Mouse (Mus musculus) heart, embryonic 11.5 days (tissue): Measurements from ENCODE around the gene Ankrd12. TPM values are rescaled to one million over a fixed set of nuclear protein-coding genes. Genes with fewer than 3 reads are reported as not detected.

Experiments
- ATAC-seq: fragments of 200-750 bp; cut with Nextera tagmentation; replicated peaks from 2 replicates; pipeline ENCODE4 v1.8.0; 2017; ENCODE audit warnings: moderate library complexity; ENCODE audit not compliant: insufficient number of reproducible peaks, low FRiP score, low TSS enrichment
- H3K27ac ChIP-seq: fragments of 300-500 bp; sonication (generic); 2 replicates; pipeline ENCODE4 v1.5.1; 2014; ENCODE audit warnings: mild to moderate bottlenecking, low read depth, low read length
- H3K27me3 ChIP-seq: fragments of 300-500 bp; sonication (generic); 2 replicates; pipeline ENCODE4 v1.6.1; 2014; ENCODE audit warnings: mild to moderate bottlenecking, low read length, mixed read lengths; ENCODE audit not compliant: control insufficient read depth, insufficient read depth
- H3K36me3 ChIP-seq: fragments of 300-500 bp; sonication (generic); 2 replicates; pipeline ENCODE4 v1.6.1; 2014; ENCODE audit warnings: mild to moderate bottlenecking, low read length, moderate library complexity, mixed read lengths; ENCODE audit not compliant: control insufficient read depth, insufficient read depth
- H3K4me1 ChIP-seq: fragments of 300-500 bp; sonication (generic); 2 replicates; pipeline ENCODE4 v1.6.1; 2014; ENCODE audit warnings: low read length; ENCODE audit not compliant: control insufficient read depth, insufficient read depth
- H3K4me2 ChIP-seq: fragments of 300-500 bp; sonication (generic); 2 replicates; pipeline ENCODE4 v1.6.1; 2014; ENCODE audit warnings: mild to moderate bottlenecking, moderate library complexity
- H3K4me3 ChIP-seq: fragments of 300-500 bp; sonication (generic); 2 replicates; pipeline ENCODE4 v1.5.1; 2014; ENCODE audit warnings: low read depth, low read length
- H3K9ac ChIP-seq: fragments of 300-500 bp; sonication (generic); 2 replicates; pipeline ENCODE4 v1.6.1; 2014; ENCODE audit warnings: mild to moderate bottlenecking, low read depth, low read length, moderate library complexity
- H3K9me3 ChIP-seq: fragments of 300-500 bp; sonication (generic); replicated peaks from 2 replicates; pipeline ENCODE4 v1.6.1; 2016; ENCODE audit warnings: low read length; ENCODE audit not compliant: control insufficient read depth
- WGBS: fragments of 180-500 bp; shearing (Covaris S2); extraction: QIAGEN DNeasy Blood & Tissue Kit; methylation state at CpG from one replicate; pipeline ENCODE4 v1.1.7; 2014; ENCODE audit not compliant: insufficient replicate concordance; 5-methylcytosine and 5-hydroxymethylcytosine counted together
- polyA plus RNA-seq: library from polyadenylated mRNA; unstranded; fragments of >200 nt; fragmentation: Nextera tagmentation; extraction: Ambion mirVana; gene quantifications from 2 replicates; pipeline ENCODE4 v1.2.1, GENCODE M21; 2014

Ankrd12 gene
- polyA plus RNA-seq, 1 experiment from 2014 or later = 17.7 TPM

DNA sequence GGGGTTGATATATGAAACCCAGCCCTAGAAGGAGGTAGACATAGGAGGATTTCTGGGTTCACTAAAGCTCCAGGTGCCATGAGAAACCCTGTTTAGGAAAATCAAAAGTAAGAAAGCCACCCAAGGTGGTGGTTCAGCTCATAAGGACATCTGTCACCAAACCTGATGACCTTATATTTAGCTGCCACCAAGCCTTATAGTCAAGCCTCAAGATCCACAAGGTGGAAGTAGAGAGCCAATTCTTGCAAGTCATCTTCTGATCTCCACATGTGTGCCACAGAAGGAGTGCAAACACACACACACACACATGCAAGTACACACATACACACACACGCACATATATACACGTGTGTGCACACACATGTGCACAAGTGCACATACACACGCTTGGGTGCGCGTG is 124.8 kb downstream of the Ankrd12 start:
- ATAC-seq = no peak
- H3K36me3 ChIP-seq = no peaks in the 10 kb centered on the region
- H3K4me3 ChIP-seq = no peak overlapping the region
- H3K9ac ChIP-seq = no peak overlapping the region
- H3K9me3 ChIP-seq = no peaks in the 10 kb centered on the region
- no peaks in the 10 kb centered on the region for H3K27me3 ChIP-seq
- no peak overlapping the region for H3K4me2 ChIP-seq
- no peak overlapping the region for H3K27ac ChIP-seq
- peaks cover 15% of the 10 kb centered on the region for H3K4me1 ChIP-seq
- 82% methylated on average over 5 of the region's 5 CpGs for WGBS

DNA sequence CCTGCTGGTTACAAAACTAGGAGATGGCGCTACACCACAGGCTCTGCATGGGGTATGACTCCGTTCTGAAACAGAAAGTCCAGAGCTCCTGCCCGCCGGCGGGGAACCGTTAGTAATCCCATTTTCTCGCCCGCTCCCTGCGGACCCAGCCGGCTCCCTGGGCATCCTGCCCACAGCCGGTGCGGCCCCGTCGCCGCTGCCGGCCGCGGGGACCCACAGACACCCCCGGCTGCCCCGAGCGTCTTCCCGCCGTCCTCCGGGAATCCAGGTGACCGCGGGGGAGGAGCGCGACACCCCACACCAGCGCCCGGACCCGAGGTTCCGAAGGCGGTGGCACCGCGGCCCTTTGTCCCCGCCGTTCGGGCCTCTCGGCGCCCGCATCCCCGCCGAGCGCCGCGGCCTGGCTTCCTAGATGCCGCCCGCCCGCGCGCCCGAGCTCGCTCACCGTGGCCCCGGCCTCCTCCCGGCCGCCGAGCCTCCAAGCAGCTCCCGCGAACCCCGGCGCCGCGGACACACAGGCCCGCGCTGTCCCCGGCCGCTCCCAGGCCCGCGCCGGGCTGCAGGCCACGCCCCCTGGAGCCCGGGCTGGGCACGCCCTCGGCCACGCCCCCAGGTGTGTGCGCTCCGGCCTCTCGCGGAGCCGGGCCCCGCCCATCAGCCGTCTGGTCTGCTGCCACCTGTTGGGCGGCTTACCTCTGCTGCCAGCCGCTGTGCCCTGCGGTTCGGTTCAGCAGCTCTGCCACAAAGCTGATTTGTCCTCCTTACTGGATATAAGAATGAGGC is 126.1 kb downstream of the Ankrd12 start, which contains the start of gene Twsg1:
Twsg1 (minus strand) TSS at position 605 of the 783 bp plus-strand sequence.
- Histone ChIP-seq H3K9ac (peak within 1 kb of the TSS; percentile 96), H3K36me3 (peaks cover 7% of the 10 kb centered on the region), H3K4me1 (peaks cover 15% of the 10 kb centered on the region), H3K9me3 (no peaks in the 10 kb centered on the region), H3K27me3 (no peaks in the 10 kb centered on the region), H3K27ac (peak within 1 kb of the TSS; percentile 91), H3K4me2 (peak within 1 kb of the TSS; percentile 69), H3K4me3 (peak within 1 kb of the TSS; percentile 94)
- WGBS = under 1% methylated on average over 64 of the region's 87 CpGs
- peak; percentile 98 for ATAC-seq

DNA sequence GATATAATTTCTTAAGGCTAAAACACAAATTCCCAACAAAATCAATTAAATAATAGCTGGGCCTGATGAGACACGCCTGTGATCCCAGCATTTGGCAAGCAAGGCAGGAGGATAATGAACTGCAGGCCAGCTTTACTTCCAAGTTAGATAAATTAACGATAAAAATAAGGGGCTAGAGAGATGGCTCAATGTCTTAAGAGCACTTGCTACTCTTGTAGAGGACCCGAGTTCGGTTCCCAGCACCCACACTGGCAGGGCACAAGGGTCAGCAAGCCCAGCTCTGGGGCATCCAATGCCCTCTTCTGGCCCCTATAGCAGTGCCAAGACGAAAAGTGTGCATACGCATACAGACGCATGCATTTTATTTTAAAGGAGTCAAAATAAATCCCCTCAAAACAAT is 126.7 kb downstream of the Ankrd12 start:
- Histone ChIP-seq H3K4me3 (peak overlapping the region; percentile 94), H3K36me3 (peaks cover 7% of the 10 kb centered on the region), H3K27ac (peak overlapping the region; percentile 91), H3K4me1 (peaks cover 15% of the 10 kb centered on the region), H3K4me2 (peak overlapping the region; percentile 69), H3K27me3 (no peaks in the 10 kb centered on the region), H3K9me3 (no peaks in the 10 kb centered on the region), H3K9ac (peak overlapping the region; percentile 96)
- WGBS = 34% methylated on average over 7 of the region's 7 CpGs
- 0 out of 2 replicates have a peak, but pooled peaks have one; percentile 8 for ATAC-seq

DNA sequence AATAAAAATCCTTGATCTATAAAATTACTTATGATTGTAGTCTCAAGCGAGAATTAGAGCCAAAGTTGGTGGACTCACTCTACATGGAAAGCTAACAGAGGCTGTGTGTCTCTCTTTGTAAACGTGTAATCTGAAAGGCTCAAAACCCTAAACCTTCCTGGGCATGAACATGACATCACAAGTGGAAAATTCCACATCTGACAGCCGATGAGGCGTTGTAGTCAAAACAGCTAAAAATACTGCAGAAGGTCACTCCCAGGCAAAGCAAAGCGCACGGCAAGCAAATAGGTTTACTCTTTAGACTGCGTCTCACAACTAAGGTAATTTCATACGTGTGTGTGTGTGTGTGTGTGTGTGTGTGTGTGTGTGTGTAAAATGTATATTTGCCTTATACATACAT is 129.6 kb downstream of the Ankrd12 start:
- no peak overlapping the region for H3K9ac ChIP-seq
- no peaks in the 10 kb centered on the region for H3K9me3 ChIP-seq
- H3K36me3 ChIP-seq = peaks cover 10% of the 10 kb centered on the region
- no peak overlapping the region for H3K4me3 ChIP-seq
- H3K27ac ChIP-seq = peak overlapping the region; percentile 71
- peak overlapping the region; percentile 39 for H3K4me2 ChIP-seq
- H3K27me3 ChIP-seq = no peaks in the 10 kb centered on the region
- ATAC-seq = no peak
- 47% methylated on average over 8 of the region's 8 CpGs for WGBS
- peaks cover 15% of the 10 kb centered on the region for H3K4me1 ChIP-seq

DNA sequence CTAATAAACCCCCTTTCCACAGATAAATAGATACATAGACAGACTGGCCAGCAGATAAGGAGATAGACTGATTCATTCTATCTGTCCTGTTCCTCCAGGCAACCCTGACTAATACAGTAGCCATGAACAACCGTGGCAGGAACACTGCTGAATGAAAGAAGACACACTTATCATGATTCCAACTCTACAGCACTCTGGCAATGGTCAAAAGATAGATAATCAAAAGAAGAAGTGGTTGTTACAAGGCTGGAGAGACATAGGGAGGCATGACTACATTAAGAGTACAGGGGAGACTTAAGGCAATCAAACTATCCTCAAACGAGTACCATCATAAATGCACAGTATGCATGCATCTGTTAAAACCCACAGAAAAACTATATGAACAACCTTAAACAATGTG is 131.5 kb downstream of the Ankrd12 start:
- H3K27ac ChIP-seq = no peak overlapping the region
- H3K27me3 ChIP-seq = no peaks in the 10 kb centered on the region
- H3K4me2 ChIP-seq = no peak overlapping the region
- ATAC-seq = no peak
- H3K4me1 ChIP-seq = peaks cover 13% of the 10 kb centered on the region
- H3K9ac ChIP-seq = no peak overlapping the region
- H3K9me3 ChIP-seq = no peaks in the 10 kb centered on the region
- H3K4me3 ChIP-seq = no peak overlapping the region
- 79% methylated on average over 2 of the region's 2 CpGs for WGBS
- peaks cover 10% of the 10 kb centered on the region for H3K36me3 ChIP-seq

DNA sequence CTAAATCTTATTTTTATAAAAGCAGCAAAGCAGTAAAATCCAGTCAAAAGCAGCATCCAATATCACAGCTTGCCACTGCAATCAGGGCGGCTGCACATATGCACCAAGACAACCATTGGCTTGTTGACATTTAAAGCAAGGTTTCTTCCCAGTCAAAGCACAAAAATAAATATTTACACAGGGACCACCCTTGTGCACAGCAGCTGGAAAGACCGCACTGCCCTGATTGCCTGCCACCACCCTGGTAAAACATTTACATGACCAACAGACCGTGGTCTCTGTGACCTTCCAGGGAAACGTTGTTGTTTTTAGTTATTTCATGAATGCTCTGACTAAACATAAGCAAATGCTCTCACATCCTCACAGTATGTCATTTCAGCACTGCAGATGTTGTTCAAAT is 134.5 kb downstream of the Ankrd12 start:
- no peak overlapping the region for H3K4me3 ChIP-seq
- H3K27ac ChIP-seq = no peak overlapping the region
- H3K36me3 ChIP-seq = peaks cover 12% of the 10 kb centered on the region
- no peaks in the 10 kb centered on the region for H3K27me3 ChIP-seq
- 67% methylated on average over 4 of the region's 4 CpGs for WGBS
- H3K9me3 ChIP-seq = no peaks in the 10 kb centered on the region
- H3K4me2 ChIP-seq = no peak overlapping the region
- no peak for ATAC-seq
- no peak overlapping the region for H3K9ac ChIP-seq
- H3K4me1 ChIP-seq = peaks cover 17% of the 10 kb centered on the region; the same call in 1 of the 2 replicates

DNA sequence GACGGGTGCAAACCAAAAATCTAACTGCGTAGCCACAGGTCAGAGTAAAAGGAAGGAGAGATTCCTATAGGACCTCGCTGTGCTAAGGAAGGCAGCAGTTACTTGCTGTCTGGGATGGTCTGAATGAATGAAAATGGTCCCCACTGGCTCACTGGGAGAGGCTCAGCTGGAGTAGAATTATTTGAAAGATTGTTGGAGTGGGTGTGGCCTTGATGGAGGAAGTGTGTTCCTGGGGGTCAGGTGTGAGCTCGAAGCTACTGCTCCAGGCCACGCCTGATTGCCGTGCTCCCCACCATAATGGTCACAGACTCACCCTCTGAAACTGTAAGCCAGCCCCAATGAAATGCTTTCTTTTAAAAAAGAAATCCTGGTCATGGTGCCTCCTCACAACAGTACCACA is 135.6 kb downstream of the Ankrd12 start:
- Histone ChIP-seq H3K9me3 (no peaks in the 10 kb centered on the region; the same call in 1 of the 2 replicates), H3K36me3 (peaks cover 17% of the 10 kb centered on the region), H3K27ac (no peak overlapping the region), H3K4me1 (peaks cover 17% of the 10 kb centered on the region; the same call in 1 of the 2 replicates), H3K27me3 (no peaks in the 10 kb centered on the region), H3K4me2 (no peak overlapping the region), H3K4me3 (no peak overlapping the region), H3K9ac (no peak overlapping the region)
- WGBS = 88% methylated on average over 6 of the region's 6 CpGs
- ATAC-seq = no peak

DNA sequence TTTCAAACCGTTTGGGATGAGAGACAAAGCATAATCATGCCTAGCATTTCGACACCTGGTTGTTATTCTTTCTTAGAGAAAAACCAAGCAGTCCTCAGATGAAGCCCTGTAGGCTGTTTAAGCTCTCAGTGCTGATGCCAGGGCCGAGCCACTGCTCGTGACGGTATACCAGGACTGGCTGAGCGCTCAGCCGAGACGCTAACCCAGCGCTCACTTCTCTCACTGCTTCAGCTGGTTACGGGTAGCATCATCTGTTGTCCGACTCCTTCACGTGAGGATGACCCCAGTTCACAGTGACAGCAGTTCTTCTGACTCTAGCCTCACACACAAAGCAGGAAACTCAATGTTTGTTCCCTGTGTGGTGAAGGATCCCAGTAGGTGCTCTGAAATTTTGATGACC is 136.7 kb downstream of the Ankrd12 start:
- H3K9ac ChIP-seq = no peak overlapping the region
- ATAC-seq = no peak
- WGBS = 80% methylated on average over 12 of the region's 12 CpGs
- no peaks in the 10 kb centered on the region; the same call in 1 of the 2 replicates for H3K9me3 ChIP-seq
- H3K36me3 ChIP-seq = peaks cover 16% of the 10 kb centered on the region
- no peaks in the 10 kb centered on the region for H3K27me3 ChIP-seq
- no peak overlapping the region for H3K4me2 ChIP-seq
- H3K4me3 ChIP-seq = no peak overlapping the region
- peak overlapping the region; percentile 41; the same call in 1 of the 2 replicates for H3K27ac ChIP-seq
- peaks cover 17% of the 10 kb centered on the region; the same call in 1 of the 2 replicates for H3K4me1 ChIP-seq
